Mouse (Mus musculus): ENCODE measurements around the gene Ccna2. TPM values are rescaled to one million over a fixed set of nuclear protein-coding genes. Genes with fewer than 3 reads are reported as not detected.
"Not testable (repeated sequence)": the region's sequence is repeated elsewhere in the genome, so short reads cannot be mapped to it uniquely, and the experiment has no call there.

Ccna2 gene
- total RNA-seq (2014; rRNA removed) (16.8 and 23.9 TPM in 2 replicates), polyA plus RNA-seq (2015; fragmentation: Nextera tagmentation; extraction: Ambion mirVana) (20.5 and 20.7 TPM in 2 replicates)

GRCm38 (mm10) chr3:36571827-36572378, at the start of gene Ccna2:
Gene Ccna2 (minus strand): TSS chr3:36572150.
- 1% methylated on average over 57 of the region's 60 CpGs for WGBS
- Histone ChIP-seq H3K4me3 (ENCODE audit: low read depth, low read length) (peak within 1 kb of the TSS; percentile 65), H3K4me2 (ENCODE audit: low read depth) (peak within 1 kb of the TSS; percentile 99), H3K27ac (ENCODE audit: low read depth, low read length) (peak within 1 kb of the TSS; percentile 93), H3K9me3 (ENCODE audit: low read length) (no peaks in the 10 kb centered on the region), H3K4me1 (ENCODE audit: insufficient read depth) (0 out of 2 replicates have a peak, but pooled peaks cover 4% of the 10 kb centered on the region), H3K36me3 (ENCODE audit: insufficient read depth) (peaks cover 6% of the 10 kb centered on the region; the same call in 1 of the 2 replicates), H3K27me3 (ENCODE audit: insufficient read depth, low read length) (no peaks in the 10 kb centered on the region), H3K9ac (peak within 1 kb of the TSS; percentile 75)
- DNase-seq, result peak; percentile 98
- ATAC-seq, result peak; percentile 99
- TF ChIP-seq CTCF (IDR thresholded peaks at IDR 0.05; ENCODE audit: low read depth), result peak; percentile 58

- 85% methylated on average over 7 of the region's 7 CpGs for WGBS
Measured at GRCm38 (mm10) chr3:36618181-36618580, 46.2 kb upstream of the Ccna2 start.

GRCm38 (mm10) chr3:36613908-36614255, 41.9 kb upstream of the Ccna2 start:
- H3K27ac ChIP-seq (ENCODE audit: low read depth, low read length), result no peak overlapping the region

More at GRCm38 (mm10) chr3:36618181-36618580, 46.2 kb upstream of the Ccna2 start:
- no peak overlapping the region for H3K9ac ChIP-seq
- no peak for TF ChIP-seq CTCF (IDR thresholded peaks at IDR 0.05; ENCODE audit: low read depth)
- no peak for ATAC-seq
- H3K36me3 ChIP-seq (ENCODE audit: insufficient read depth), result no peaks in the 10 kb centered on the region
- no peaks in the 10 kb centered on the region for H3K4me1 ChIP-seq (ENCODE audit: insufficient read depth)
- no peak overlapping the region for H3K27ac ChIP-seq (ENCODE audit: low read depth, low read length)
- H3K9me3 ChIP-seq (ENCODE audit: low read length), result no peaks in the 10 kb centered on the region
- H3K4me2 ChIP-seq (ENCODE audit: low read depth), result no peak overlapping the region
- H3K27me3 ChIP-seq (ENCODE audit: insufficient read depth, low read length), result no peaks in the 10 kb centered on the region
- no peak for DNase-seq
- no peak overlapping the region for H3K4me3 ChIP-seq (ENCODE audit: low read depth, low read length)

GRCm38 (mm10) chr3:36613202-36613907, 41.4 kb upstream of the Ccna2 start, which contains the start of gene Bbs7:
Gene Bbs7 (minus strand): TSS chr3:36613477.
- Histone ChIP-seq H3K9ac (peak within 1 kb of the TSS; percentile 65), H3K27ac (ENCODE audit: low read depth, low read length) (peak within 1 kb of the TSS; percentile 60), H3K27me3 (ENCODE audit: insufficient read depth, low read length) (no peaks in the 10 kb centered on the region), H3K4me3 (ENCODE audit: low read depth, low read length) (peak within 1 kb of the TSS; percentile 68), H3K9me3 (ENCODE audit: low read length) (no peaks in the 10 kb centered on the region), H3K36me3 (ENCODE audit: insufficient read depth) (peaks cover 10% of the 10 kb centered on the region; the same call in 1 of the 2 replicates), H3K4me1 (ENCODE audit: insufficient read depth) (peaks cover 4% of the 10 kb centered on the region; the same call in 1 of the 2 replicates), H3K4me2 (ENCODE audit: low read depth) (peak within 1 kb of the TSS; percentile 55)
- peak; percentile 97 for DNase-seq
- ATAC-seq, result peak; percentile 100
- WGBS, result 2% methylated on average over 38 of the region's 38 CpGs
- peak; percentile 17; the same call in 1 of the 2 replicates for TF ChIP-seq CTCF (IDR thresholded peaks at IDR 0.05; ENCODE audit: low read depth)

More at GRCm38 (mm10) chr3:36613908-36614255, 41.9 kb upstream of the Ccna2 start:
- Histone ChIP-seq H3K36me3 (ENCODE audit: insufficient read depth) (0 out of 2 replicates have a peak, but pooled peaks cover 5% of the 10 kb centered on the region), H3K9me3 (ENCODE audit: low read length) (no peaks in the 10 kb centered on the region), H3K27me3 (ENCODE audit: insufficient read depth, low read length) (no peaks in the 10 kb centered on the region), H3K4me3 (ENCODE audit: low read depth, low read length) (no peak overlapping the region), H3K4me2 (ENCODE audit: low read depth) (peak overlapping the region; percentile 55), H3K4me1 (ENCODE audit: insufficient read depth) (peaks cover 4% of the 10 kb centered on the region; the same call in 1 of the 2 replicates), H3K9ac (no peak overlapping the region)
- 59% methylated on average over 5 of the region's 5 CpGs for WGBS
- no peak for DNase-seq
- ATAC-seq, result no peak
- no peak for TF ChIP-seq CTCF (IDR thresholded peaks at IDR 0.05; ENCODE audit: low read depth)

- peak; percentile 18 for ATAC-seq
- H3K27ac ChIP-seq (ENCODE audit: low read depth, low read length), result peak overlapping the region; percentile 60
- peak overlapping the region; percentile 68 for H3K4me3 ChIP-seq (ENCODE audit: low read depth, low read length)
Measured at GRCm38 (mm10) chr3:36612687-36613086, 40.7 kb upstream of the Ccna2 start.

GRCm38 (mm10) chr3:36605894-36606783, 34.2 kb upstream of the Ccna2 start:
- Histone ChIP-seq H3K9me3 (ENCODE audit: low read length) (no peaks in the 10 kb centered on the region), H3K9ac (no peak overlapping the region), H3K36me3 (ENCODE audit: insufficient read depth) (peaks cover 31% of the 10 kb centered on the region), H3K27ac (ENCODE audit: low read depth, low read length) (no peak overlapping the region), H3K4me3 (ENCODE audit: low read depth, low read length) (no peak overlapping the region), H3K4me1 (ENCODE audit: insufficient read depth) (no peaks in the 10 kb centered on the region), H3K4me2 (ENCODE audit: low read depth) (no peak overlapping the region), H3K27me3 (ENCODE audit: insufficient read depth, low read length) (no peaks in the 10 kb centered on the region)
- no peak for ATAC-seq
- TF ChIP-seq CTCF (IDR thresholded peaks at IDR 0.05; ENCODE audit: low read depth), result no peak
- no peak for DNase-seq
- 83% methylated on average over 7 of the region's 7 CpGs for WGBS

More at GRCm38 (mm10) chr3:36612687-36613086, 40.7 kb upstream of the Ccna2 start:
- Histone ChIP-seq H3K36me3 (ENCODE audit: insufficient read depth) (peaks cover 10% of the 10 kb centered on the region; the same call in 1 of the 2 replicates), H3K9ac (peak overlapping the region; percentile 65), H3K27me3 (ENCODE audit: insufficient read depth, low read length) (no peaks in the 10 kb centered on the region), H3K4me2 (ENCODE audit: low read depth) (peak overlapping the region; percentile 55), H3K9me3 (ENCODE audit: low read length) (no peaks in the 10 kb centered on the region), H3K4me1 (ENCODE audit: insufficient read depth) (peaks cover 4% of the 10 kb centered on the region; the same call in 1 of the 2 replicates)
- WGBS, result 2% methylated on average over 6 of the region's 6 CpGs
- TF ChIP-seq CTCF (IDR thresholded peaks at IDR 0.05; ENCODE audit: low read depth), result no peak
- no peak for DNase-seq

- H3K4me2 ChIP-seq (ENCODE audit: low read depth); H3K4me1 ChIP-seq (ENCODE audit: insufficient read depth); H3K4me3 ChIP-seq (ENCODE audit: low read depth, low read length); DNase-seq; H3K9ac ChIP-seq; ATAC-seq; H3K9me3 ChIP-seq (ENCODE audit: low read length); H3K27me3 ChIP-seq (ENCODE audit: insufficient read depth, low read length); H3K27ac ChIP-seq (ENCODE audit: low read depth, low read length): not testable (repeated sequence)
- H3K36me3 ChIP-seq (ENCODE audit: insufficient read depth), result peaks cover 26% of the 10 kb centered on the region
- 88% methylated on average over 9 of the region's 9 CpGs for WGBS
Measured at GRCm38 (mm10) chr3:36599773-36600172, 27.8 kb upstream of the Ccna2 start.
